Mouse (Mus musculus) v-Abl transformed pro-B cells (cell line): ENCODE data around the gene Snx5.

Experiments
- in situ Hi-C, 2 experiments: fragments of 400-800 bp; cut with MboI; formaldehyde crosslinking; loops; one replicate each; pipeline ENCODE4 v1.15.1; 2025; ENCODE audit not compliant: unreplicated experiment in 2 of 2

The Snx5 gene

GRCm38 (mm10) chr2:144236791-144237584, 33.7 kb downstream of the Snx5 start:
- in situ Hi-C loops: loop anchor here in 1 of 2 experiments (10.0 kb wide), 1 partner anchor 48 kb away; no protein-coding TSS in a partner anchor

- in situ Hi-C loops: loop anchor here in 1 of 2 experiments (10.0 kb wide), 1 partner anchor 49 kb away; no protein-coding TSS in a partner anchor
Observed at GRCm38 (mm10) chr2:144235776-144236175, 34.9 kb downstream of the Snx5 start.

GRCm38 (mm10) chr2:144233534-144233933, 37.2 kb downstream of the Snx5 start:
- in situ Hi-C loops: loop anchor here (5.0 to 10.0 kb wide), 2 partner anchors 34 to 51 kb away; no protein-coding TSS in a partner anchor

GRCm38 (mm10) chr2:144231115-144231514, 39.6 kb downstream of the Snx5 start:
- in situ Hi-C loops: loop anchor here (5.0 to 10.0 kb wide), 2 partner anchors 36 to 54 kb away; no protein-coding TSS in a partner anchor

- in situ Hi-C loops: loop anchor here (5.0 to 10.0 kb wide), 2 partner anchors 37 to 54 kb away; no protein-coding TSS in a partner anchor
Observed at GRCm38 (mm10) chr2:144230498-144230897, 40.2 kb downstream of the Snx5 start.

- in situ Hi-C loops: loop anchor here (5.0 to 10.0 kb wide), 2 partner anchors 38 to 55 kb away; no protein-coding TSS in a partner anchor
Observed at GRCm38 (mm10) chr2:144229647-144230046, 41.1 kb downstream of the Snx5 start.

- in situ Hi-C loops: no loop called here
Observed at GRCm38 (mm10) chr2:144228521-144229346, 42.0 kb downstream of the Snx5 start.

- in situ Hi-C loops: no loop called here
Observed at GRCm38 (mm10) chr2:144226906-144227586, 43.7 kb downstream of the Snx5 start.

- in situ Hi-C loops: no loop called here
Observed at GRCm38 (mm10) chr2:144224351-144224750, 46.4 kb downstream of the Snx5 start.

- in situ Hi-C loops: loop anchor here (5.0 to 10.0 kb wide), 4 partner anchors 49 to 378 kb away; partner anchors contain the start of gene Bfsp1 (in 1 of the 2)
Observed at GRCm38 (mm10) chr2:144215601-144216000, 55.1 kb downstream of the Snx5 start.

GRCm38 (mm10) chr2:144215195-144215594, 55.5 kb downstream of the Snx5 start:
- in situ Hi-C loops: loop anchor here (5.0 to 10.0 kb wide), 4 partner anchors 50 to 378 kb away; partner anchors contain the start of gene Bfsp1 (in 1 of the 2)

GRCm38 (mm10) chr2:144214508-144215185, 56.1 kb downstream of the Snx5 start:
- in situ Hi-C loops: loop anchor here (5.0 to 10.0 kb wide), 5 partner anchors 33 to 377 kb away; partner anchors contain the start of gene Bfsp1 (in 1 of the 2)

- in situ Hi-C loops: loop anchor here (5.0 to 10.0 kb wide), 4 partner anchors 33 to 349 kb away; partner anchors contain the start of gene Bfsp1 (in 1 of the 2)
Observed at GRCm38 (mm10) chr2:144213803-144214202, 56.9 kb downstream of the Snx5 start.

GRCm38 (mm10) chr2:144209425-144209824, 61.3 kb downstream of the Snx5 start:
- in situ Hi-C loops: loop anchor here in 1 of 2 experiments (10.0 kb wide), 1 partner anchor 375 kb away; no protein-coding TSS in a partner anchor

GRCm38 (mm10) chr2:144207365-144207764, 63.3 kb downstream of the Snx5 start:
- in situ Hi-C loops: loop anchor here in 1 of 2 experiments (10.0 kb wide), 1 partner anchor 373 kb away; no protein-coding TSS in a partner anchor

GRCm38 (mm10) chr2:144203001-144203400, 67.7 kb downstream of the Snx5 start:
- in situ Hi-C loops: loop anchor here in 1 of 2 experiments (10.0 kb wide), 1 partner anchor 368 kb away; no protein-coding TSS in a partner anchor

GRCm38 (mm10) chr2:144202567-144202966, 68.1 kb downstream of the Snx5 start:
- in situ Hi-C loops: loop anchor here in 1 of 2 experiments (10.0 kb wide), 1 partner anchor 368 kb away; no protein-coding TSS in a partner anchor

- in situ Hi-C loops: loop anchor here in 1 of 2 experiments (10.0 kb wide), 1 partner anchor 367 kb away; no protein-coding TSS in a partner anchor
Observed at GRCm38 (mm10) chr2:144202151-144202550, 68.6 kb downstream of the Snx5 start.
